Mouse (Mus musculus): ENCODE results near the gene Dirc2.

GRCm38 (mm10) chr16:35763590-35764296 lies 5.4 kb downstream of the Dirc2 start:
- no peak for TF ChIP-seq CTCF (IDR thresholded peaks at IDR 0.05; ENCODE audit: borderline replicate concordance, extremely low read depth, insufficient read depth, insufficient read length)
- no peak for TF ChIP-seq POLR2A (IDR thresholded peaks at IDR 0.05; ENCODE audit: borderline replicate concordance, extremely low read depth, insufficient read depth, insufficient read length, poor library complexity, severe bottlenecking)

Data from brain, embryonic 14.5 days (tissue).